Mouse (Mus musculus) CH12.LX (cell line): ENCODE data around the gene E2f2. TPM values are rescaled to one million over a fixed set of nuclear protein-coding genes. Genes with fewer than 3 reads are reported as not detected.
A peak's percentile ranks its signal among the peaks of the same experiment; 100 is the strongest.

ENCODE experiments used
- DNase-seq: peaks from one replicate; pipeline ENCODE4 v3.0.0-alpha.2; 2013; ENCODE audit errors: extremely low read depth
- H3K27ac ChIP-seq: 2 replicates; pipeline ENCODE4 v1.5.1; 2012; ENCODE audit warnings: low read depth, mild to moderate bottlenecking, control low read depth, moderate library complexity; ENCODE audit not compliant: insufficient read depth
- H3K27me3 ChIP-seq: replicated peaks from 2 replicates; pipeline ENCODE3; 2012; ENCODE audit warnings: inconsistent platforms
- H3K36me3 ChIP-seq, 2 experiments: replicated peaks in 1 of 2; 2 replicates each; pipeline versions ENCODE3 to v1.6.1; 2012; ENCODE audit warnings: inconsistent platforms in 1 of 2, low read length in 1 of 2, mild to moderate bottlenecking in 1 of 2, mixed read lengths in 1 of 2, moderate library complexity in 1 of 2; ENCODE audit not compliant: control insufficient read depth in 1 of 2, insufficient read depth in 1 of 2
- H3K4me1 ChIP-seq, 2 experiments: 2 replicates each; pipeline ENCODE4 v1.6.1; 2012; ENCODE audit warnings: inconsistent platforms in 1 of 2, moderate library complexity in 1 of 2; ENCODE audit not compliant: insufficient read depth in 2 of 2, control insufficient read depth in 1 of 2
- H3K4me2 ChIP-seq: 2 replicates; pipeline ENCODE4 v1.6.1; 2012; ENCODE audit warnings: low read depth, mild to moderate bottlenecking, control low read depth; ENCODE audit not compliant: poor library complexity, insufficient read depth, severe bottlenecking
- H3K4me3 ChIP-seq, 3 experiments: fragments of 150-350 bp in 1 of 3; sonication (generic) in 1 of 3; replicated peaks in 1 of 3; 2 replicates each; pipeline versions ENCODE3 to v1.5.1; 2011 to 2012; ENCODE audit warnings: low read depth in 2 of 3, low read length in 2 of 3, mild to moderate bottlenecking in 2 of 3, moderate library complexity in 2 of 3, control low read depth in 1 of 3, improper control_type of control experiment in 1 of 3, inconsistent platforms in 1 of 3, mixed read lengths in 1 of 3; ENCODE audit not compliant: poor library complexity in 1 of 3
- H3K79me2 ChIP-seq: replicated peaks from 2 replicates; pipeline ENCODE4 v1.6.1; 2012; ENCODE audit warnings: mild to moderate bottlenecking, moderate library complexity; ENCODE audit not compliant: control insufficient read depth, poor library complexity, insufficient read depth, severe bottlenecking; ENCODE audit errors: extremely low read depth
- H3K9ac ChIP-seq: 2 replicates; pipeline ENCODE4 v1.6.1; 2012; ENCODE audit warnings: low read depth, mild to moderate bottlenecking, control low read depth, moderate library complexity; ENCODE audit not compliant: insufficient read depth
- H3K9me3 ChIP-seq: replicated peaks from 2 replicates; pipeline ENCODE3; 2012; ENCODE audit warnings: low read length, inconsistent platforms, mixed read lengths
- BHLHE40 ChIP-seq: IDR thresholded peaks from 2 replicates; pipeline ENCODE4 v1.6.1; 2011; ENCODE audit warnings: mild to moderate bottlenecking, low read depth, low read length, improper control_type of control experiment
- CHD2 ChIP-seq: IDR thresholded peaks from 2 replicates; pipeline ENCODE4 v1.6.1; 2011; ENCODE audit warnings: low read length, improper control_type of control experiment
- CTCF ChIP-seq, 2 experiments: IDR thresholded peaks in 1 of 2; conservative IDR thresholded peaks in 1 of 2; 2 replicates each; pipeline ENCODE4 v1.5.1; 2011 to 2012; ENCODE audit warnings: low read depth in 2 of 2, low read length in 2 of 2, improper control_type of control experiment in 1 of 2, inconsistent platforms in 1 of 2, mild to moderate bottlenecking in 1 of 2, moderate library complexity in 1 of 2
- ELF1 ChIP-seq: IDR thresholded peaks from 2 replicates; pipeline ENCODE4 v1.6.1; 2014; ENCODE audit warnings: low read depth, mild to moderate bottlenecking, inconsistent platforms, low read length, improper control_type of control experiment
- EP300 ChIP-seq: IDR thresholded peaks from 2 replicates; pipeline ENCODE4 v1.6.1; 2011; ENCODE audit warnings: low read length, improper control_type of control experiment
- ETS1 ChIP-seq: conservative IDR thresholded peaks from 2 replicates; pipeline ENCODE4 v1.6.1; 2012; ENCODE audit warnings: low read depth, mild to moderate bottlenecking, inconsistent platforms, low read length, improper control_type of control experiment, moderate library complexity
- GABPA ChIP-seq: IDR thresholded peaks from 2 replicates; pipeline ENCODE4 v1.6.1; 2012; ENCODE audit warnings: low read depth, low read length, improper control_type of control experiment, inconsistent platforms; ENCODE audit not compliant: insufficient replicate concordance
- HCFC1 ChIP-seq: IDR thresholded peaks from 2 replicates; pipeline ENCODE4 v1.6.1; 2012; ENCODE audit warnings: low read depth, mild to moderate bottlenecking, inconsistent platforms, low read length, improper control_type of control experiment
- JUN ChIP-seq: IDR thresholded peaks from 2 replicates; pipeline ENCODE4 v1.6.1; 2011; ENCODE audit warnings: low read depth, mild to moderate bottlenecking, low read length, improper control_type of control experiment, moderate library complexity; ENCODE audit not compliant: insufficient read depth
- JUND ChIP-seq: conservative IDR thresholded peaks from 2 replicates; pipeline ENCODE4 v1.6.1; 2011; ENCODE audit warnings: low read depth, low read length, improper control_type of control experiment
- MAFK ChIP-seq: IDR thresholded peaks from 2 replicates; pipeline ENCODE4 v1.6.1; 2011; ENCODE audit warnings: low read length, improper control_type of control experiment; ENCODE audit not compliant: insufficient replicate concordance
- MAZ ChIP-seq: IDR thresholded peaks from 2 replicates; pipeline ENCODE4 v1.6.1; 2012; ENCODE audit warnings: low read depth, mild to moderate bottlenecking, inconsistent platforms, low read length, improper control_type of control experiment, moderate library complexity
- MEF2A ChIP-seq: IDR thresholded peaks from 2 replicates; pipeline ENCODE4 v1.6.1; 2014; ENCODE audit warnings: low read depth, mild to moderate bottlenecking, inconsistent platforms, low read length, improper control_type of control experiment, borderline replicate concordance
- MXI1 ChIP-seq: IDR thresholded peaks from 2 replicates; pipeline ENCODE4 v1.6.1; 2011; ENCODE audit warnings: mild to moderate bottlenecking, low read depth, low read length, improper control_type of control experiment
- MYC ChIP-seq: IDR thresholded peaks from 2 replicates; pipeline ENCODE4 v1.6.1; 2011; ENCODE audit warnings: low read depth, mild to moderate bottlenecking, improper control_type of control experiment, low read length
- NELFE ChIP-seq: IDR thresholded peaks from 2 replicates; pipeline ENCODE4 v1.6.1; 2011; ENCODE audit warnings: low read depth, low read length, improper control_type of control experiment
- NRF1 ChIP-seq: IDR thresholded peaks from 2 replicates; pipeline ENCODE4 v1.6.1; 2014; ENCODE audit warnings: low read depth, mild to moderate bottlenecking, inconsistent platforms, low read length, improper control_type of control experiment, moderate library complexity
- POLR2A ChIP-seq: IDR thresholded peaks from 2 replicates; pipeline ENCODE4 v1.6.1; 2011; ENCODE audit warnings: low read depth, mild to moderate bottlenecking, improper control_type of control experiment, low read length
- RCOR1 ChIP-seq: conservative IDR thresholded peaks from 2 replicates; pipeline ENCODE4 v1.6.1; 2012; ENCODE audit warnings: low read depth, mild to moderate bottlenecking, inconsistent platforms, low read length, improper control_type of control experiment
- SIN3A ChIP-seq: IDR thresholded peaks from 2 replicates; pipeline ENCODE4 v1.6.1; 2012; ENCODE audit warnings: low read length, improper control_type of control experiment, inconsistent platforms
- TCF12 ChIP-seq: IDR thresholded peaks from 2 replicates; pipeline ENCODE4 v1.6.1; 2014; ENCODE audit warnings: low read depth, mild to moderate bottlenecking, inconsistent platforms, low read length, improper control_type of control experiment
- UBTF ChIP-seq: IDR thresholded peaks from 2 replicates; pipeline ENCODE4 v1.6.1; 2012; ENCODE audit warnings: low read depth, mild to moderate bottlenecking, inconsistent platforms, low read length, improper control_type of control experiment, moderate library complexity
- USF2 ChIP-seq: conservative IDR thresholded peaks from 2 replicates; pipeline ENCODE4 v1.6.1; 2011; ENCODE audit warnings: low read depth, low read length, improper control_type of control experiment
- ZC3H11A ChIP-seq: IDR thresholded peaks from 2 replicates; pipeline ENCODE4 v1.6.1; 2012; ENCODE audit warnings: low read depth, mild to moderate bottlenecking, inconsistent platforms, low read length, improper control_type of control experiment
- ZKSCAN1 ChIP-seq: IDR thresholded peaks from 2 replicates; pipeline ENCODE4 v1.6.1; 2012; ENCODE audit warnings: low read depth, inconsistent platforms, low read length, improper control_type of control experiment, borderline replicate concordance
- ZMIZ1 ChIP-seq: IDR thresholded peaks from 2 replicates; pipeline ENCODE4 v1.6.1; 2012; ENCODE audit warnings: low read depth, mild to moderate bottlenecking, inconsistent platforms, low read length, improper control_type of control experiment
- ZNF384 ChIP-seq: IDR thresholded peaks from 2 replicates; pipeline ENCODE4 v1.6.1; 2012; ENCODE audit warnings: low read depth, low read length, improper control_type of control experiment, inconsistent platforms
- dilution Hi-C: fragments of 300-500 bp; cut with MboI; formaldehyde crosslinking; loops from 2 replicates; pipeline ENCODE4 v1.14.3; 2020; ENCODE audit warnings: low sequenced_read_pairs; ENCODE audit not compliant: extremely low pct_unique_long_range_greater_than_20kb, extremely low pct_ligation_motif_present
- in situ Hi-C: fragments of 300-500 bp; cut with MboI; formaldehyde crosslinking; loops from 3 replicates; pipeline ENCODE4 v1.14.3; 2019; ENCODE audit warnings: low sequenced_read_pairs, low pct_ligation_motif_present, low pct_unique_long_range_greater_than_20kb, mixed read lengths
- polyA plus RNA-seq: library from polyadenylated mRNA; unstranded; fragments of >175 nt; gene quantifications from 2 replicates; pipeline ENCODE4 v1.2.1, GENCODE M21; 2012; ENCODE audit warnings: low read depth; ENCODE audit not compliant: insufficient read length
- total RNA-seq, 2 experiments: library from RNA; depleted of rRNA; stranded (reverse); fragments of 300-350 nt in 1 of 2; fragments of >200 nt in 1 of 2; gene quantifications; 2 replicates each; pipeline ENCODE4 v1.2.3; 2012 to 2014

Gene E2f2
- total and polyA plus RNA-seq, 3 experiments: 3.9 to 7.2 (median 4.4) TPM

GRCm38 (mm10) chr4:136202509-136202908, 30.3 kb downstream of the E2f2 start (continued):
- TF ChIP-seq MYC: no peak
- TF ChIP-seq USF2: no peak
- TF ChIP-seq ZMIZ1: no peak
- no peak for TF ChIP-seq ELF1
- no peak for TF ChIP-seq NRF1
- TF ChIP-seq, all 38 proteins: peak for 4

DNA sequence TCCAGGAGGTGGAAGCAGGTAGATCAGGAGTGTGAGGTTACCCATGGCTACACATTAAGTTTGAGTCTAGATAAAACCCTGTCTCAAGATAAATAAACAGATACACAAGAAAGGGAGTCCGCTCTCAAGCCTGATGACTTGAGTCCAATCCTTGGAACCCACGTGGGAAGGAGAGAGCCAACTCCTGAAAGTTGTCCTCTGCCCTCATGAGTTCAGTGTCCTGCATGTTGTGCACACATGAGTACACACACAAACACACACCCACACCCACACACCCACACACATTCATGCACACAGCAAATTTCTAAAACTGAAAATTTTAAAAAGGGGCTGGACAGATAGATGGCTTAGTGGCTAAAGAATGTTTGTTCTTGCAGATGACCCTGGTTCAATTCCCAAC, 32.6 kb downstream of the E2f2 start:
- dilution Hi-C loops (no loop called here), in situ Hi-C loops (loop anchor here (5.0 kb wide), 2 partner anchors 38 to 42 kb away; no protein-coding TSS in a partner anchor)
- no peak for TF ChIP-seq BHLHE40
- no peak for TF ChIP-seq ZNF384
- no peak for TF ChIP-seq JUND
- TF ChIP-seq USF2: no peak
- TF ChIP-seq CTCF (conservative IDR thresholded peaks at IDR 0.05 in 1 of 2, IDR thresholded peaks at IDR 0.05 in 1 of 2; ENCODE audit: low read depth in 2 of 2, low read length in 2 of 2): no peak
- no peak for TF ChIP-seq NRF1
- no peak for TF ChIP-seq SIN3A
- TF ChIP-seq ZMIZ1: no peak
- TF ChIP-seq GABPA: no peak
- TF ChIP-seq HCFC1: no peak
- TF ChIP-seq ZC3H11A: no peak
- no peak for TF ChIP-seq ELF1
- no peak for TF ChIP-seq MAZ
- no peak for TF ChIP-seq NELFE
- no peak for DNase-seq
- Histone ChIP-seq H3K27me3 (peaks cover 60% of the 10 kb centered on the region), H3K4me3 (no peak overlapping the region), H3K27ac (no peak overlapping the region), H3K4me1 (peaks cover 3 to 8% of the 10 kb centered on the region in 2 experiments; a peak in 3 of 4 replicates), H3K4me2 (no peak overlapping the region), H3K9ac (no peak overlapping the region), H3K36me3 (no peaks in the 10 kb centered on the region), H3K79me2 (no peaks in the 10 kb centered on the region), H3K9me3 (no peaks in the 10 kb centered on the region)

DNA sequence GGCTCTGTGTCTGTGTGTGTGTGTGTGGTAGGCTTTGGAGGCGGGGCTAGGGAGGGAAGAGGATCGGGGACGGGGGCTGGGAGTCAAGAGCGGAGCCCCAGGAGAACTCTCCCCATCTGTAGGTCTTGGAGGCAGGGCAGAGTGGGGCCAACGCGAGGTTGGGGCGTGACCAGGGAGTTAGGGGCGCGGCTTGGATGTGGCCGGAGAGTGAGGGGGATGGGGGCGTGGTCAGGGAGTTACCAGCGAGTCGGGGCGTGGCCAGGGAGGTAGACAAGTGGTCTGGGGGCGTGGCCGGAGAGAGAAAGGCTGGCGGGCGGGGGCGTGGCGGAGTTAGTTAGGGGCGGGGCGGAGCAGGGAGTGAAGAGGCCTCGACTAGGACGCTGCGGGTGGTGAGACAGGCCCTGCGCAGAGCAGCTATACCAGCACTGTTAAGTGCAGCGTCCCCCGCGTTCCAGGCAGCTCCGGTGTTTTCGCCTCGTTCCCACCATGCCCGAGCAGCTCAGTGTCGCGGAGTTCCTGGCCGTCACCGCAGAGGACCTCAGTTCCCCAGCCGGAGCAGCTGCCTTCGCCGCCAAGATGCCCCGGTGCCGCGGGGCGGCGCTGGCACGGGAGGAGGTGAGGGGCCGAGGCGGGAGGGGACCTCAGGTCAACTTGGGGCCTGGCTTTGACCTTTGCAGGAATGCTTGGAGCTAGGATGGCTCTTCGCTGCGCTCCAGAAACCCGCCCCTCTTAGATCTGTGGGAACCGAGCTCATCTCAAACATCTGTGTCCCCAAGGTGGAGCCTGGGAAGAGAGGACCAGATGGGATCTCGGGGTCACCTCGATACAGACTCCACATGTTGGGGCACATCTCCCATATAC, 34.1 kb downstream of the E2f2 start, which contains the start of gene Asap3:
TSS of gene Asap3 (plus strand) at position 333 of the 861 bp plus-strand sequence.
- H3K27me3 ChIP-seq: peaks cover 70% of the 10 kb centered on the region
- no peak within 1 kb of the TSS for H3K27ac ChIP-seq
- DNase-seq: peak; percentile 78
- no peaks in the 10 kb centered on the region for H3K36me3 ChIP-seq
- peaks cover 3 to 8% of the 10 kb centered on the region in 2 experiments; a peak in 3 of 4 replicates for H3K4me1 ChIP-seq
- dilution Hi-C loops: no loop called here
- H3K9ac ChIP-seq: peak within 1 kb of the TSS; percentile 55
- no peaks in the 10 kb centered on the region for H3K79me2 ChIP-seq
- H3K4me3 ChIP-seq: peak within 1 kb of the TSS; percentile 31 to 69 (median 45)
- H3K9me3 ChIP-seq: no peaks in the 10 kb centered on the region
- in situ Hi-C loops: loop anchor here (5.0 kb wide), 1 partner anchor 36 kb away; no protein-coding TSS in a partner anchor
- peak within 1 kb of the TSS; percentile 85 for H3K4me2 ChIP-seq
- TF ChIP-seq CTCF (conservative IDR thresholded peaks at IDR 0.05 in 1 of 2, IDR thresholded peaks at IDR 0.05 in 1 of 2; ENCODE audit: low read depth in 2 of 2, low read length in 2 of 2): peak in 1 of 2 experiments; percentile 30; a peak in 2 of 4 replicates
- TF ChIP-seq RCOR1: no peak
- no peak for TF ChIP-seq JUN
- TF ChIP-seq MAZ: peak; percentile 55; the same call in 1 of the 2 replicates
- TF ChIP-seq USF2: no peak
- TF ChIP-seq MXI1: peak; percentile 63; the same call in 1 of the 2 replicates
- no peak for TF ChIP-seq EP300
- no peak for TF ChIP-seq ZC3H11A
- TF ChIP-seq CHD2: no peak
- TF ChIP-seq UBTF: peak; percentile 40; the same call in 1 of the 2 replicates
- no peak for TF ChIP-seq ZMIZ1
- TF ChIP-seq POLR2A: no peak
- no peak for TF ChIP-seq ZKSCAN1
- peak; percentile 43 for TF ChIP-seq SIN3A
- TF ChIP-seq MEF2A: no peak
- no peak for TF ChIP-seq ETS1
- no peak for TF ChIP-seq TCF12
- TF ChIP-seq BHLHE40: no peak
- no peak for TF ChIP-seq MAFK
- no peak for TF ChIP-seq HCFC1
- TF ChIP-seq GABPA: no peak
- no peak for TF ChIP-seq ZNF384
